Comparison of ENCODE assay signal across 9 mouse cellular contexts in genomic region chr6:42351776-42352485, GRCm38 (mm10). TPM values are rescaled to one million over a fixed set of nuclear protein-coding genes. Genes with fewer than 3 reads are reported as not detected.
DNase-seq lines count a peak whose midpoint lies in the region; ATAC-seq and TF ChIP-seq lines count a peak whose summit lies in the region.
"Had no signal": no experiment of that assay in that cellular context is flagged by ENCODE, and none has a peak within 500 bp of the region (broad histone marks: within the 10 kb centered on the region; RNA-seq: fewer than 3 reads in every experiment).

No protein-coding gene starts in this region.

- peak overlapping the region; percentile 3; the same call in 1 of the 2 replicates for H3K4me3 ChIP-seq in testis, adult 2 months (ENCODE audit: control insufficient read depth, low read depth, low read length)
- H3K4me3 ChIP-seq in liver, embryonic 15.5 days (replicated peaks), result peak overlapping the region; percentile 66
- no peak overlapping the region for H3K4me3 ChIP-seq in layer of hippocampus, adult 2 months
- no peak overlapping the region for H3K4me3 ChIP-seq in left cerebral cortex, adult 2 months

- peak overlapping the region; percentile 80 for H3K4me2 ChIP-seq in liver, embryonic 15.5 days

- H3K9ac ChIP-seq in liver, embryonic 15.5 days, result peak overlapping the region; percentile 64; the same call in 1 of the 2 replicates

- TF ChIP-seq POLR2A in testis, adult 2 months (IDR thresholded peaks at IDR 0.05; ENCODE audit: control insufficient read depth, low read depth, low read length), result no peak

- H3K36me3 ChIP-seq in testis, adult 2 months (ENCODE audit: control insufficient read depth, insufficient read depth, low read length), result no peaks in the 10 kb centered on the region
- peaks cover 20% of the 10 kb centered on the region; the same call in 1 of the 2 replicates for H3K36me3 ChIP-seq in liver, embryonic 15.5 days (replicated peaks)

- DNase-seq in testis, postnatal 14 days (ENCODE audit: low spot score), result no peak
- DNase-seq in heart, postnatal 14 days, result peak; percentile 22 to 23
- peak; percentile 47 for DNase-seq in testis, postnatal 10 days (ENCODE audit: low spot score)
- DNase-seq in layer of hippocampus, adult 2 months (ENCODE audit: low spot score in 2 of 2), result no peak
- no peak for DNase-seq in left cerebral cortex, adult 2 months (ENCODE audit: extremely low spot score in 1 of 2, low spot score in 2 of 2)
- no peak for DNase-seq in thymus, postnatal 0 days (ENCODE audit: low spot score)
- DNase-seq: thymus, postnatal 14 days had no signal

- no peak for TF ChIP-seq CTCF in testis, adult 2 months (IDR thresholded peaks at IDR 0.05; ENCODE audit: control insufficient read depth, insufficient read depth, insufficient replicate concordance, low read depth, low read length)
- no peak for TF ChIP-seq CTCF in layer of hippocampus, adult 2 months (conservative IDR thresholded peaks at IDR 0.05)
- no peak for TF ChIP-seq CTCF in left cerebral cortex, adult 2 months (IDR thresholded peaks at IDR 0.05)

- no peaks in the 10 kb centered on the region for H3K9me3 ChIP-seq in liver, embryonic 15.5 days (replicated peaks)

- H3K4me1 ChIP-seq in testis, adult 2 months (ENCODE audit: control insufficient read depth, insufficient read depth, low read length), result peaks cover 8% of the 10 kb centered on the region
- H3K4me1 ChIP-seq in liver, embryonic 15.5 days (replicated peaks), result peaks cover 52% of the 10 kb centered on the region

- intact Hi-C loops in heart, postnatal 14 days (cut with DNase I), result loop anchor here (2.0 kb wide), 1 partner anchor 23 kb away; no protein-coding TSS in a partner anchor
- intact Hi-C loops in left cerebral cortex, adult 2 months (cut with DNase I), result no loop called here

- no peak for ATAC-seq in liver, embryonic 15.5 days (ENCODE audit: insufficient read depth)

- H3K27me3 ChIP-seq in testis, adult 2 months (ENCODE audit: control insufficient read depth, insufficient read depth, low read length), result no peaks in the 10 kb centered on the region
- peaks cover 15% of the 10 kb centered on the region; the same call in 1 of the 2 replicates for H3K27me3 ChIP-seq in liver, embryonic 15.5 days

- no peak overlapping the region for H3K27ac ChIP-seq in testis, adult 2 months (ENCODE audit: control insufficient read depth, insufficient read depth, low read depth, low read length)
- H3K27ac ChIP-seq in liver, embryonic 15.5 days (replicated peaks), result peak overlapping the region; percentile 45
- H3K27ac ChIP-seq in layer of hippocampus, adult 2 months, result no peak overlapping the region
- H3K27ac ChIP-seq in left cerebral cortex, adult 2 months, result no peak overlapping the region

- 32% methylated on average over 7 of the region's 7 CpGs for WGBS in liver, embryonic 15.5 days (ENCODE audit: insufficient replicate concordance)

RNA-seq across cellular contexts. Expression of gene Zyx, which starts 2.5 kb away (rescaled TPM):
- 35.2 and 40.1 TPM in 2 replicates for polyA plus RNA-seq in testis, adult 2 months (2012; rRNA removed)
- total RNA-seq in heart, postnatal 14 days (2021), result 10 to 100 TPM; 78.9 to 88.6 TPM
- polyA plus RNA-seq in liver, embryonic 15.5 days (2015; fragmentation: Nextera tagmentation; extraction: Ambion mirVana), result 39.7 and 41.9 TPM in 2 replicates
- 10 to 100 TPM; 44.3 to 44.5 TPM for total RNA-seq in layer of hippocampus, adult 2 months (2021)
- 10 to 100 TPM; 47.6 to 47.8 TPM for total RNA-seq in left cerebral cortex, adult 2 months (2021)
- polyA plus RNA-seq in thymus, postnatal 0 days (2015; fragmentation: Nextera tagmentation; extraction: Ambion mirVana), result 60.7 and 64.4 TPM in 2 replicates

RNA-seq across cellular contexts. Expression of gene Epha1, which starts 21.1 kb away (rescaled TPM):
- polyA plus RNA-seq in testis, adult 2 months (2012; rRNA removed), result 0.30 and 0.76 TPM in 2 replicates
- under 1 TPM; 0.51 to 0.67 TPM for total RNA-seq in heart, postnatal 14 days (2021)
- polyA plus RNA-seq in liver, embryonic 15.5 days (2015; fragmentation: Nextera tagmentation; extraction: Ambion mirVana), result 6.2 and 6.7 TPM in 2 replicates
- total RNA-seq in layer of hippocampus, adult 2 months (2021), result not detected
- total RNA-seq in left cerebral cortex, adult 2 months (2021), result under 1 TPM; 0.12 to 0.29 TPM
- polyA plus RNA-seq in thymus, postnatal 0 days (2015; fragmentation: Nextera tagmentation; extraction: Ambion mirVana), result 4.0 and 4.3 TPM in 2 replicates

RNA-seq across cellular contexts. Expression of gene Fam131b, which starts 27.5 kb away (rescaled TPM):
- polyA plus RNA-seq in testis, adult 2 months (2012; rRNA removed), result 11.9 and 12.0 TPM in 2 replicates
- 1 to 10 TPM; 1.1 to 1.2 TPM for total RNA-seq in heart, postnatal 14 days (2021)
- polyA plus RNA-seq in liver, embryonic 15.5 days (2015; fragmentation: Nextera tagmentation; extraction: Ambion mirVana), result not detected in 2 replicates
- 10 to 100 TPM; 76.1 to 76.4 TPM for total RNA-seq in layer of hippocampus, adult 2 months (2021)
- total RNA-seq in left cerebral cortex, adult 2 months (2021), result 100 to 1,000 TPM; 111 TPM
- 0.07 TPM in 1 of 2 replicates, not detected in the other for polyA plus RNA-seq in thymus, postnatal 0 days (2015; fragmentation: Nextera tagmentation; extraction: Ambion mirVana)

RNA-seq across cellular contexts. Expression of gene Tas2r143, which starts 48.1 kb away (rescaled TPM):
- not detected in 2 replicates for polyA plus RNA-seq in testis, adult 2 months (2012; rRNA removed)
- total RNA-seq in heart, postnatal 14 days (2021), result not detected
- not detected in 2 replicates for polyA plus RNA-seq in liver, embryonic 15.5 days (2015; fragmentation: Nextera tagmentation; extraction: Ambion mirVana)
- total RNA-seq in layer of hippocampus, adult 2 months (2021), result not detected
- total RNA-seq in left cerebral cortex, adult 2 months (2021), result not detected
- polyA plus RNA-seq in thymus, postnatal 0 days (2015; fragmentation: Nextera tagmentation; extraction: Ambion mirVana), result not detected in 2 replicates

RNA-seq across cellular contexts. Expression of gene Tas2r135, which starts 53.3 kb away (rescaled TPM):
- polyA plus RNA-seq in testis, adult 2 months (2012; rRNA removed), result not detected in 2 replicates
- under 1 TPM in 1 of 2 experiments, not detected in 1; 0.39 TPM for total RNA-seq in heart, postnatal 14 days (2021)
- not detected in 2 replicates for polyA plus RNA-seq in liver, embryonic 15.5 days (2015; fragmentation: Nextera tagmentation; extraction: Ambion mirVana)
- total RNA-seq in layer of hippocampus, adult 2 months (2021), result not detected
- total RNA-seq in left cerebral cortex, adult 2 months (2021), result not detected
- not detected in 2 replicates for polyA plus RNA-seq in thymus, postnatal 0 days (2015; fragmentation: Nextera tagmentation; extraction: Ambion mirVana)

Comparison
In these comparisons a context has a peak if more than half of its experiments do, and no peak if none do; other contexts are left out.
1. DNase-seq: peak in heart, postnatal 14 days (2 of 2) and testis, postnatal 10 days (single experiment); none in testis, postnatal 14 days (single experiment), layer of hippocampus, adult 2 months (0 of 2), left cerebral cortex, adult 2 months (0 of 2) and thymus, postnatal 0 days (single experiment).
2. H3K4me3 ChIP-seq: peak in testis, adult 2 months (single experiment) and liver, embryonic 15.5 days (single experiment); none in layer of hippocampus, adult 2 months (single experiment) and left cerebral cortex, adult 2 months (single experiment).
3. RNA of gene Fam131b, which starts 27.5 kb away (total RNA-seq): 111 TPM in left cerebral cortex, adult 2 months and 76.1 to 76.4 TPM in layer of hippocampus, adult 2 months; 1.1 to 1.2 TPM in heart, postnatal 14 days; every median in the first group is over 10 times any median in the second.